Mouse (Mus musculus): ENCODE results near the gene Ndufa4l2.

The Ndufa4l2 gene

DNA sequence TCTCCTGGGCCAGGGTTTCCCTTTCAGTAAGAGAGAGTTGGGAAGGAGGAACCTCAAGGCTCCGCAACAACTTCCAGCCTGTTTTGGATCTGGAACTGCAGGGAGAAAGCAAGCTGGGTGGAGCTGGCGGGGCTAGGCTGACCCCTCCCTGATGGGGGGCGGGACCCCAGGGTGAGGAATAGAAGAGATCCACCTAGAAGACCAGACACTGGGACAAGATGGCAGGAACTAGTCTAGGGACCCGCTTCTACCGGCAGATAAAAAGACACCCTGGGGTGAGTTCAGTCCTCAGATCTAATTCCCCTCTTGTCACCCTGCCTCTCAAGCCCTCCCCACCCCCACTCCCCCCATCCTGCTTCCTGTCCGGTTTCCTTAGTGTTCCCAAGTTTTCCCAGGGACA lies at the start of gene Ndufa4l2:
Gene Ndufa4l2, plus strand, starts transcription at position 204 of the 400 bp plus-strand sequence.
- no peak for DNase-seq (ENCODE audit: low read depth, low spot score)

DNA sequence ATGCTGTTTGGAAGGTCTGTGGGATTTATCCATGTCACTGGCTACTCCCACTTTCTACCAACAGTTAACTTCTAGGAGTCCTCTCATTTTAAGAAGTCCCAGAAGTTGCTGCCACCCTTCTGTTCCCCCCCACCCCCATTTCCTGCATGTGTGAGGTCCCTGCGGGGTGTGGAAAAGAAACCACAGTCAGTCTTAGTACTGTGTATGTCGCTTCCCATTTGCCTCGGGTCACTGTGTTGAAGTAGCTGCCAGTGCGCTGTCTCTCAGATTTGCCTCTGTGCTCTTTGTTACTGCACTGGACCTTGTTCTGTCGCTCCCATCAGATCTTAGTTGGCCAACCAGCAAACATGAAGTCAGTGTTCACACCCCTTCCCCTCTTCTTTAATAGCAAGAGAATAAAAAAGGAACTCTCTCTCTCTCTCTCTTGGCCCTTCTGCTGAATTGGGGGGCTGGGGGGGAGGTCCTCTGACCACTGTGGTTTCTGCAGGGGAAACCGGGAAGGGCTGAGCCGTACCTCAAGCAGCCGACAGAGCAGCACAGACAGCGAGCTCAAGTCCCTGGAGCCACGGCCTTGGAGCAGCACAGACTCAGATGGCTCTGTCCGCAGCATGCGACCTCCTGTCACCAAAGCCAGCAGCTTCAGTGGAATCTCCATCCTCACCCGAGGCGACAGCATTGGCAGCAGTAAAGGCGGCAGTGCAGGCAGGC lies 43.3 kb upstream of the Ndufa4l2 start:
- no peak for DNase-seq (ENCODE audit: low read depth, low spot score)

DNA sequence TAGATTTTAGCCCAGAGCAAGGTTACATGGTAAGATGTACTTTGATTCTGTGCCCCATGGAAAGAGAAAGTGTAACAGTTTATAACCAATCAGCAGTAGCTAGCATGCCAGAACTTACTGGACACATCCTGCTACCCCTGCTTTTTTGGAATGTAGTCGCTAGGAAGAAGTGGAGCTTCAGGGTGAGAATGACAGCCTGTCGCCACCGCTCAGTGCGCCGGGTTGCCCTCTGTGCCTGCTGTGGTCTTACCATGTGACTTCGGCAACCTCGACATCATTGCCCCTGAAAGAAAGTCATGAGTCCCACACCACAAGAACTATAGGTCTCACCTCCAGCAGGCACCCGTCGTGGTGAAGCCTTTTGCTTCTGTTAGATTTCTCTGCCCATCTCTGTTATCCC lies 42.0 kb upstream of the Ndufa4l2 start:
- no peak for DNase-seq (ENCODE audit: low read depth, low spot score)

DNA sequence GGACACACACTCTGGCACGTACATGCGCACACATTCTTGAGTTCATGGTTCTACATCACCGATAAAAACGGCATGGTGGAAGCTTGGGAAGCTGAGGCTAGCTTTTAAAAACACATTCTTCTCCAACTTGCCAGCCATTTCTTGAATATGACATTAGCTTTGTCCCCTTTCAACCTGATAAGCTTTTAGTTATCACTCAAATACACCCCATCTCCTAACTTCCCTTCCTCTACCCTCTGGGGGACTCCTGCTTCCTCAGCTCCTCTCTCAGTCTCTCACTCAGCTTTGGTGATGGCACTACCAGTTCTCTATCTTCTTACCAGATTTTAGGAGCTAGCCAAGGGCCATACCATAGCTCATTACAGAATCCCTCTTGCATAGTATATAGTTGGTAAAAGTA lies 39.6 kb upstream of the Ndufa4l2 start:
- DNase-seq (ENCODE audit: low read depth, low spot score), result no peak

DNA sequence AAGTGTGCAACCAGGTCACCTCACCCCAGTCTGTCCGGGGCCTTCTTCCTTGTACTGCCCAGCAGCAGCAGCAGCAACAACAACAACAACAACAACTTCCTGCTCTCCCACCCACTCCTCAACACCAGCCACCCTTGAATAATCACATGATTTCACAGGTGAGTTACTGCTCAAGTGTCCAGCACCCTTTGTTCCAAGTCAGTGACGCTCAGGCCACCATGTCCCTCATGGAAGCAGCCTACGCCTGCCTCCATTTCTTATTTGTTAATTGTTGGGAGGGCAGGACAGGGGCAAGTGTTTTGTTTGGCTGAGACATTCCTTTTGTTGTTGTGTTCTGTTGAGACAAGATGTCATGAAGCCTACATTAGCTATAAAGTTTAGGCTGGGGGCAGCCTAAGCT lies 38.2 kb upstream of the Ndufa4l2 start:
- no peak for DNase-seq (ENCODE audit: low read depth, low spot score)

DNA sequence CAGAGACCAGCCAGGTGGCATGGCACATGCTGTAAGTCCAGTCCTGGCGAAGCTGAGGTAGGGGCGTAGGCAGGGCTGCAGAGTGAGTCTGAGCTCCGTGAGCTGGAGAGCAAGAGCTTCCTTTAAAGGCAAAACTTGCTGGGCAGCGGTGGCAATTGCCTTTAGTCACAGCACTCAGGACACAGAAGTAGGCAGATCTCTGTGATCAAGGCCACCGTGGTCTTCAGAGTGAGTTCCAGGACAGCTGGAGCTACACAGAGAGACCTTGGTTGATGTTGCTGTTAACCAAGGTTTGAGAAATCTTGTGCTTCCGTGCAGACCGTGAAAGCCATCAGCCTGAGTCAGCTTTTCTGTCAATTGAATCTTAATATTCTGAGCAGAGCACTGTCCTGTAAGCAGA lies 37.5 kb upstream of the Ndufa4l2 start:
- DNase-seq (ENCODE audit: low read depth, low spot score), result no peak

DNA sequence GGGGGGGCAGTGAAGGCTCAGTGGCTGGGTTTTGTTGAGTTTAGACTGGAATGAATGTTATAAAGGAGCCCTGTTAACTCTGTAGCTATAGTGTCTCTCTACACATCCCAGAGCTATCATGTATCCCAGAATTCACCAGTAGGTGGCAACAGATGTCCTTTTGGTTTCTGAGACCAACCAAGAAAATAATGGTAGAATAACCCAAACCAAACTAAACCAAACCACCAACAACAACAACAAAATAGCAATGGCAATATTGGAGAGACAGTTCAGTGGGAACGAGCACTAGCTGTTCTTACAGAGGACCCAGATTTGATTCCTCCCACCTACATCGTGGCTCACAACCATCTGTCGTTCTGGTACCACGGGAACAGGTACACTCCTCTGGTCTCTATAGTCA lies 35.6 kb upstream of the Ndufa4l2 start:
- DNase-seq (ENCODE audit: low read depth, low spot score), result peak; percentile 19

DNA sequence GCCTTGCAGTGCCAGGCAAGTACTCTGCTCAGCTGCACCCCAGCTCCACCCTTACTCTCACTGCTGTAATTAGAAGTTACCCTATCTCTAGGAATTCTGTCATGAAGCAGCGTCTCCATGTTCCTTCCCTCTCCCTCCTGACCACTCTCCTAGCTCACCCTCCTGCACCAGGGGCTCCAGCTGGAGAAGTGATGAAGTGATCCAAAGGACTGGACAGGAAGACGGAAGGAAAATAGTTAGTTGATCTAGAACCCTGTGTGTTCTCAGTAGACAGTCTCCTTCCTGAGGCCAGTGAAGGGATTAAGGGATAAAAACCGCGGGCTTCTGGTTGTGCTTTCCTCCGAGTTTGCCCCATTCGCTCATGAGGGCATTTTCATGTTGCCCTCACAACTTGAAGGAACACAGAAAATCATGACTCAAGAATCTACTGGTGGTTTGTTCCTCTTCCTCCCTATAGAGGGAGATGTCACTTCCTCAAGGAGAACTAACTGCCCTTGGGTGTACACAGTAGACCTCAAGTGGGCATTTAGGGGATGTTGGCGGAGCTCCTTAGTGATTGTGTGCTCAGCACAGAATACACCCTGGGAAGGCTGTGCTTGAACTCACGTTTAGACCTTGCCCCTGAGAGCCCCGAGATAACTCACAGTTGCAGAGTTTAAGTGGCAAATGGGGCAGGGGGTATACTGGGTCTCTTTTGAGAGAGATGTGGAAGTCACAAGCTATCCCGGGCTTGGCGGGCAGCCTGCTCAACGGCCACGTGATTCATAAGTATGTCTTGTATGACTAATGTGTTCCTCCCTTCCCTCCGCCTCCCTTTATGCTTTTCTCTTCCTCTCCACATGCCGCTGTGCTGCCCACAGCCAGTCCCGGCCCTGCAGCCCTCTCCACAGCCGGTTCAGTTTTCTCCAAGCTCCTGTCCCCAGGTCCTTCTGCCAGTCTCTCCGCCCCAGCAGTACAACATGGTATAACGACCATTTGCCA lies 33.6 kb upstream of the Ndufa4l2 start:
- no peak for DNase-seq (ENCODE audit: low read depth, low spot score)

DNA sequence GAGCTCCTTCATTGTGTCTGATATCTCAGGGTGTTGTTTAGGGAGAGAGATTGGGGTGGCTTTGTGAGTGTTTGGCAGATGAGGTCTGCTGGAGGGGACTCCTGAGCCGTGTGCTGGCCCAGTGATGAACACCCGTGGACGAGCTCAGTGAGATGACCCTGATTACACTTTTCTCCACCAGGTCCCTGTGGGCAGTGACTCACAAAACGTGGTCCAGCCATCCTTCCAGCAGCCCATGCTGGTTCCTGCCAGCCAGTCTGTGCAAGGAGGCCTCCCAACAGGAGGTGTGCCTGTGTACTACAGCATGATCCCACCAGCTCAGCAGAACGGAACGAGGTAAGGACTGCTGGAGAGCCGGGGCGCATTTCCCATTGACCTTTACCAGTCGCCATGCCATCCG lies 29.5 kb upstream of the Ndufa4l2 start:
- no peak for DNase-seq (ENCODE audit: low read depth, low spot score)

DNA sequence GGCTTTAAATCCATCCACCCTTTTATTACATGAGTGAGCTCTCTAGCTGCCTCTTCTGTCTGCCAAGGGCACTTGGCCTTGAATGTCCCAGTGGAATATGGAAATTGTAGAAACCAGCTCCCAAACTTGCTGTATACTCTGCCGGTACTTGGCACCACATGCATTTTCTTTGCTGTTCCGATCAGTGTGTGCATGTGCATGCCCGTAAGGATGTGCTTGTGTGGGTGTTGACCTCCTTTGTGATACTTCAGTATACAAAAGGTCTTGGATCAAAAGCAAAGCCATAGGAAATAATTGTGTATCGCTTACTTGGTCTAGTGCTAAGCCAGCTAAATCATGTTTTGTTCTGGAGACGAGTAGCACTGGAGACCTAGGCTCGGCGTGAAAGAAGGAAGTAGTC lies 25.9 kb upstream of the Ndufa4l2 start:
- DNase-seq (ENCODE audit: low read depth, low spot score), result no peak

DNA sequence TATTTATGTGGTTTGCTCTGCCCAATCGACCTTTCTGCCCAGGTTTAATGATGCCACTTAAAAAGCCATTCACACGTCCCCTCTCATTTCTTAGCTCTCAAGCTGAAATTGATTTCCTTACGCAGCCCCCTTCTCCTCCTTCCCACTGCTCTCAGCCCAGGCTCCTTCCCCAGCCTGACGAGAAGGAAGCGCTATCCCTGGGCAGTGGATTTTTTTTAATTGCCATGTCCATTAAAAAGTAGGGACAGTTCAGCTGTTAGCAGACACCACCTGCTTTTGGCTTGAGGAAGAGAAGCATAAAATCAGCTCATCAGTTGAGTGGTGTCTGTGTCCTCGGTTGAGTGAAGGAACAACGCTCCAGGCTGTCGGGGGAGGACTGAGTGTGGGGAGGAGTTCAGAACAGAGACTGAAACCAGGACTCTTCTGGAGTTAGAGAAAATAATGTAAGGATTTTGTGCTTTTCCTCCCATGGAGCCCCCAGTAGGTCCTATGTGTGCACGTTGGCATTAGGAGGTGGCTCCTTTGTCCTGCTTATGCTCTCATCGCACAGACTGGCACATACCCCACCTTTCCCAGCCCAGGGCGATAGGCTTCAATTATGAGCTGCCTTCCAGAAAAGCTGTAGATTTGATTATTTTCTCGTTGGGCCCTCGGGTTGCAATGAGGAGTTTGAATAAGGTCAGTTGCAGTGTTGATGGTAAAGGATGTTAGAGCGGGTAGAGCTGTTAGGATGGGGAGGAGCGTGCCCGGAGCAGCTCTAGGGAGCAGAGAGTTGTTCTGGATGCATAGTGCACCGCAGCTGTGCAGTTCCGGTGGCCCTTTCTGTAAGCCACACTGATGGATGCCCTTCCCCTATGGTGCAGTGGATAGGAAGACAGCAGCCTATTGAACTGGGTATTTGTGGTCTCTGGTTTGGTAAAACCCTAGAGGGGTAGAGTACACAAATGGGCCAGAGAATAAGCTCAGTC lies 24.3 kb upstream of the Ndufa4l2 start:
- DNase-seq (ENCODE audit: low read depth, low spot score), result no peak

DNA sequence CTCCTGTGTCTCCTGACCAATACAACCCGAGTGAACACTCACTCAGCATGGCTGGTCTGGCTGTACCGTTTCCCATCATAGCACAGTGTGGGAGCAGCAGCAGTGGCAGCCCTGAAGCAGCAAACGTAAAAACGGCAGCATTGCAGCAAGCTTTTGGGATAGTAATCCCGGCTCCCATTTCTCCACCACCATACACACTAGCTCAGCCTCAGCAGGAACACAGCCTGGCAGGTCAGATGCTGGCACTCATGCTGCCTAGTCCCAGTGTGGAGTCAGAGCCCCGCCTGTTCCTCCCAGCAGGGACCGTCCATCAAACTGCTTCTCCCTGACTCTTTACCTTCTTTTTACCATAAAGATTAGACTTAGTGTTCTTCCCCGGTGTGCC lies 23.6 kb upstream of the Ndufa4l2 start:
- DNase-seq (ENCODE audit: low read depth, low spot score), result no peak

DNA sequence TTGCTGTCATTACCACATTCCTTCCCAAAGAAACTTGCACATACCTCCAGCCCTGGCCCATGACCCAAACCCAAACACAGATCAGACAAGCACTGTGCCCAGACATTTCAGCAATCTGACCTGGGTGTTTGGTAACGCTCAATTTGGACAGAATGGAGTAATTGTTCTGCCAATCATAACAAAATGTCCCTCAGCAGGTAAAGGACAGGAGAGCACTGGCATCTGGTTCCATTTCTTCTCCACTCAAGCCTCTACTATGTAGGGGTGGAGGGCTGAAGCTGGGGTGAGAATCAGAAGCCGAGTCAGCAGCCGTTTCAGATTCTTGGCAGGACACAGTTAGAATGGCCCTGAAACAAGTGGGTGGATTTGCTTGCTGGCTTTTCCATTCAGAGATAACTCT lies 22.6 kb upstream of the Ndufa4l2 start:
- DNase-seq (ENCODE audit: low read depth, low spot score), result no peak

DNA sequence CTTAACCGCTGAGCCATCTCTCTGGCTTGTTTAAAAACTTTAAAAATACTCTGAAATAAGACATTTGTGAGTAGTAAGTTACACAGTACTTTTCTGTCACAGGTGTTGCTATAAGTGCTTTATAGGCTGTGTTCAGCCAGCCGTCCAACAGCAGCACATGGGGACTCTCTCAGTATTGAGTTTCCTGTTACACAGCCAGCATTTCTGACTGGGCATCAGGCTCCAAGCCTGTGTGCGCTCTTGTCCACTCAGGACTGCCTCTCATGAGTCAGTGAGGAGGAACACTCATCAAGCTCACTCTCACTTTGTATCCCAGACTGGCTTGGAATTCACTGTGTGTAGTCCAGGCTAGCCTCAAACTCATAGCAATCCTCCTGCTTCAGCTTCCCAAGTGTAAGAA lies 18.6 kb upstream of the Ndufa4l2 start:
- no peak for DNase-seq (ENCODE audit: low read depth, low spot score)

DNA sequence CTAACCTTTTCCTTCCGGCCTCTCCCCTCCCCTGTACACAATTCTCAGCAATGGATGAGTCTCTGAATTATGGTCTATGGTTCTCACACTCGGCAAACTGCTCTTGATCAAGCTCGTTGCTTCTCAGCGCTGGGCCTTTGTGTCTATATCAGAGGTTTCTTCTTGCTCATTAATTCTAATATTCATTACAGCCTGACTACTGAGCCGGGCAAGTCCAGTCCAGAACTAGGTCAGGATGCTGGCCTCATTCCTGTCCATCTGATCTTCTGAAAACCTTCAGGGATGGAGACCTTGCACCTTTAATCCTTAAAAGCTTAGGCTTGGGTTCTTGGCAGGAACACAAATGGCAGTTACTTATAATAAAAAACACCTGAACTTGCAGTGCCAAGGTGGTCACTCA lies 15.3 kb upstream of the Ndufa4l2 start:
- no peak for DNase-seq (ENCODE audit: low read depth, low spot score)

DNA sequence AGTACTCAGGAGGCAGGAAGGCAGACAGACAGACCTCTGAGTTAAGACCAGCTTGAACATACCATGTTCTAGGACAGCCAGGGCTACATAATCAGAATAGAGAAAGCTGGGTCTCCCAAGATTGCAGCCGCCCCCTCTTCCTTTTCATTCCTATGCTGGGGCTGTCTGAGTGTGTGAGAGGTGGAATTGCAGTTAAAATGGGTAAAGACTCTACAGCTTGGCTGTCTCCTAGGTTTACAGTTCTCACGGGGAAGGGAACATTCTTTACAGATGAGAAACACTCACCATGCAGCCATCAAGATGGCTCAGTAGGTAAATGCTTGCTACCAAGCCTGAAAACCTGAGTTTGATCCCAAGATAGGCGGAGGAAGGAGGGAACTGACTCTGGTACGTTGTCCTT lies 14.7 kb upstream of the Ndufa4l2 start:
- DNase-seq (ENCODE audit: low read depth, low spot score), result no peak

DNA sequence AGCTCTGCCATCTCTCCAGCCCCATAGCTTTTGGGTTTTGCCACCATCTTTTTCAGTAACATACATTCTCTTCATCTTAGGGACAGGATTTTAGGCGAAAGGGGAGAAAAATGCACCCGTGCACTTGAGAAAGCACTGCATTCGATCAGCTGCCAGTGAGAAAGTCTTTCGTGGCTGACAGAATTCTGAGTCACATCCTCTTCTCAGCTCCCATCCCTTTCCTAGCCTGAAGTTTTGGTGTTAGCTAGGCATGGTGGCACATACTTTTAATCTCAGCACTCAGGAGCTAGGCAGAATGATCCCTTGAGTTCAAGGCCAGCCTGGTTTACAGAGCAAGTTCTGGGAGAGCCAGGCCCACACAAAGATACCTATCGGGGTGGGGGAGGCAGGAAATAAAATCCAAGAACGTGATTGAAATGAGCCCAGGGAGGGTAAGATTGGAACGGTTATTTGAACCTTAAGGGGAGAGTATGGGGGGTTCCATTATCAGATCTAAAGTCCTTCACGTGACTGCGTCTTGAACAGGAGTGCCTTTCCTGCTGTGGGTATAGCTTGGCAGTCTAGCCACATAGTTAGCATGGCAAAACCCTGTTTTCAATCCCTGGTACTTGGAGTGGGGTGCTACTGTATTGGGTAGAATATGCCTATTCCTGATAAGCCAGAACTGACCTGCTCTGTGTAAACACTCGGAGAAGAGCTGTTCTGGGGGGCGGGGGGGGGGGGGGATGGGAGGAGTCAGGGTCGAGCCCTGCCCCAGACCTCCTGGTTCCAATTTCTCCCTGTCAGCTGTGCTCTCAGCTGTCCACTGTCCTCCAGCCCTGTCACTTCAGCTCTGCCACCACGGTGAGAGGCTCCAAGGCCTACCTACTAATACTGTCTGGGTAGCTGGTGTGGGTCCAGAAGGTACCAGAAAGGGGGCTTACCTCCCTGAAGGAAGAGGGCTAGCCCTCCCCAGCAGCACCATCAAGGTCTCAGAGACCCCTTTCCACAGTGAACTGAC lies 13.6 kb upstream of the Ndufa4l2 start, which contains the start of gene Stac3:
Gene Stac3, plus strand, starts transcription at position 793 of the 1,000 bp plus-strand sequence.
- DNase-seq (ENCODE audit: low read depth, low spot score), result no peak

DNA sequence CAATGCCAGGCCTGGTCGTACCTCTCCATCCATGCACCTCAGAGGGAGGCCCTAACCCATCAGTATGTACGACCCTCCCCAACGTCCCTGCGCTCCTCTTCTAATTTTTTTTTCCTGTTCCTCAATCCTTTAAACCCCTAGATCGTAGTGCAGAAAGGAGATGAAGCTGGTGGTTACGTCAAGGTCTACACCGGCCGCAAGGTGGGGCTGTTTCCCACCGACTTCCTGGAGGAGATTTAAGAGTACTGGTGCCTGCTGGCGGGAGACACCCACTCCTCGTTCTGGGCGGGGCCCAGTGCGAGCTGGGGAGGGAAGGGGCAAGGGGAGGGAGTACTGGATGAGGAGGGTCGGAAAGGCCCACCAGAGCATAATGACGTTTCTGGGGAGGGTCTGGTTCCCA lies 6.5 kb upstream of the Ndufa4l2 start:
- DNase-seq (ENCODE audit: low read depth, low spot score), result peak; percentile 62

DNA sequence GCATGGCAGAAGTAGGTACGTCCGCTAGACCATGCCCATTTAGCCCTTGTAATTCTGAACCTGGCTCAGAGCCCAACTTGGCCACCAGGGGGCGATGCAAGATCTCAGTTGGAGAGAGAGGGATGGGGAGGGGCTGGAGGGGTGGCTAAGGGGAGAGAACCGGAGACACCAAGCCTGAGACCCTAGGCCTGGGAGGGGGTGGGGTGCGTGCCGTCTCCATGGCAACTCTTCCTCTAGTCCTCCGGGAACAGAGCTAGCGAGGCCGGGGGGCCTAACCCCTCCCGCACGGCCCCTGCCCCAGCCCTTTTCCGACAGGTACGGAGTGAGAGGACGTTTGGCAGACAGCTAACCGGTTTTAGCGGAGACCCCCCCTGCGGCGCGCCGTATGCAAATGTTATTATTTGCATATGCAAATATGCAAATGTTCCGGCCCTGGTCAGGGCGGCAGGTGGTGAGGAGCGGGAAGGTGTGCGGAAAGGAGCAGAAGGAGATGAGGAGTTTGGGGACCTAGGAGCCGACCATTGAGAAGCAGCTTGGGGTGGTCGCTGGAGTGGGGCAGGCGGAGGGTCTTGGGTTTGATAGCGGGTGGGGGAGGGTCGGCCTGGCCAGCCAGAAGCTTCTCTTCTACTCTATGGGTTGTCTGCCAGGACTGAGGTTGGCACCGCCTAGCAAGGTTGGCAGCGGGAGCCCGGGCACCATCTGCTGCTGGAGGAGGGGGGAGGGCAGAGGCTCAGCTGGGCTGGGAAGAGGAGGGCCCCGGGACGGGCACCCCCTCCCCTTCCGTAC lies 5.5 kb upstream of the Ndufa4l2 start:
- peak; percentile 90 for DNase-seq (ENCODE audit: low read depth, low spot score)

Measured in embryo, embryonic 11.5 days (tissue).